Mouse (Mus musculus): Measurements from ENCODE around the gene Trim34b. TPM values are rescaled to one million over a fixed set of nuclear protein-coding genes. Genes with fewer than 3 reads are reported as not detected.

Trim34b gene
- total RNA-seq, 2 experiments from 2014 or later: not detected

Other genes with a start within 250 kb of the Trim34b start
- gene Olfr645, start 244.0 kb upstream of the Trim34b start, total RNA-seq (2021): not detected
- gene Olfr646, start 224.6 kb upstream of the Trim34b start, total RNA-seq (2021): not detected
- gene Ubqln5, start 199.6 kb upstream of the Trim34b start, total RNA-seq (2021): not detected
- not detected for gene Olfr643, start 192.1 kb upstream of the Trim34b start, total RNA-seq (2021)
- gene Ubqln3, start 186.2 kb upstream of the Trim34b start, total RNA-seq (2021): not detected
- not detected for gene Ubqlnl, start 178.9 kb upstream of the Trim34b start, total RNA-seq (2021)
- not detected for gene Olfm5, start 164.6 kb upstream of the Trim34b start, total RNA-seq (2021)
- under 1 TPM; 0.34 to 0.43 TPM for gene Olfr648, start 146.1 kb upstream of the Trim34b start, total RNA-seq (2021)
- not detected for gene Olfr649, start 133.5 kb upstream of the Trim34b start, total RNA-seq (2021)
- under 1 TPM; 0.63 to 0.75 TPM for gene Trim6, start 110.7 kb upstream of the Trim34b start, total RNA-seq (2021)
- under 1 TPM; 0.88 to 0.99 TPM for gene Trim34a, start 85.0 kb upstream of the Trim34b start, total RNA-seq (2021)
- under 1 TPM; 0.43 to 0.49 TPM for gene Trim5, start 41.4 kb upstream of the Trim34b start, total RNA-seq (2021)
- gene Trim12a, start 14.0 kb upstream of the Trim34b start, total RNA-seq (2021): 1 to 10 TPM; 1.3 to 2.1 TPM
- gene Trim12c, start 23.9 kb downstream of the Trim34b start, total RNA-seq (2021): 1 to 10 TPM in 1 of 2 experiments, under 1 TPM in 1; 0.83 to 1.0 TPM
- gene Trim30b, start 40.4 kb downstream of the Trim34b start, total RNA-seq (2021): not detected
- gene Trim30c, start 71.4 kb downstream of the Trim34b start, total RNA-seq (2021): not detected
- under 1 TPM; 0.62 to 0.83 TPM for gene Trim30a, start 135.7 kb downstream of the Trim34b start, total RNA-seq (2021)
- gene Trim30d, start 178.4 kb downstream of the Trim34b start, total RNA-seq (2021): under 1 TPM; 0.24 to 0.26 TPM
- not detected for gene Olfr651, start 220.7 kb downstream of the Trim34b start, total RNA-seq (2021)
- gene Olfr652, start 231.4 kb downstream of the Trim34b start, total RNA-seq (2021): not detected
- not detected for gene Olfr653, start 247.8 kb downstream of the Trim34b start, total RNA-seq (2021)

Data from left cerebral cortex, postnatal 10 days (tissue).